Mouse (Mus musculus): ENCODE results near the gene Plekha6.
A peak's percentile ranks its signal among the peaks of the same experiment; 100 is the strongest.

Gene Plekha6

DNA sequence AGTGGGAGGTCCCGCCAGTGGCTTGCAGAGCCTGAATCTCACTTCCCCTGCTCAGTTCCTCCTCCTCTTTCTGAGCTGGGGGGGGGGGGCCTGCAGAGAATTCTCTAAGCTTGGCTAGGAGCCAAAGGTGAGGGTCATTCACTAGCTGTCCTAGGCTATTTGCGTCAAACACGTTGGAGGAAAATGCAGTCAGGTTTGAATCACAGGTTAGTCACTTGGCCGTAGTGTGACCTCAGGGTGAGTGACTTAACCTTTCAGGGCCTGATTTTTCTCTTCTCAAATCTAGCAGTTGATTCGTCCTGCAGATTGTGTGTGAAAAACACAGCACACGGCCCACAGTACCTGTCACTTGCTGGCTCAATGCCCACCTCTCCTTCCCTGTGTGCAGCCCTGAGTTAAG lies 106.3 kb downstream of the Plekha6 start:
- no peak for DNase-seq (ENCODE audit: low read depth, low spot score)

DNA sequence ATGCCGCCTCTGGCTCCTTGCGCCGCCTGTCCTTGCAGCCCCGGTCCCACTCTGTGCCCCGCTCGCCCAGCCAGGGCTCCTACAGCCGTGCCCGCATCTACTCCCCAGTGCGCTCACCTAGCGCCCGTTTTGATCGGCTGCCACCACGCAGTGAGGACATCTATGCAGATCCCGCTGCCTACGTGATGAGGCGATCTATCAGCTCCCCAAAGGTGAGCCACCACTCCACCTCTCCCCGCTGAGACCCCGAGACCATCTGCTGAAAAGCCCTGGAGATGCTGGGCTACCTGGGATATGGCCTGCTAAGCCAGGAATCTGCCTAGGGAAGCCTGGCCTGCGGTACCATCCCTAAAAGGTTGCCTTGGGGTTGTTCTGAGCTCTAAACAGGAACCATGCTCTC lies 110.2 kb downstream of the Plekha6 start:
- no peak for DNase-seq (ENCODE audit: low read depth, low spot score)

DNA sequence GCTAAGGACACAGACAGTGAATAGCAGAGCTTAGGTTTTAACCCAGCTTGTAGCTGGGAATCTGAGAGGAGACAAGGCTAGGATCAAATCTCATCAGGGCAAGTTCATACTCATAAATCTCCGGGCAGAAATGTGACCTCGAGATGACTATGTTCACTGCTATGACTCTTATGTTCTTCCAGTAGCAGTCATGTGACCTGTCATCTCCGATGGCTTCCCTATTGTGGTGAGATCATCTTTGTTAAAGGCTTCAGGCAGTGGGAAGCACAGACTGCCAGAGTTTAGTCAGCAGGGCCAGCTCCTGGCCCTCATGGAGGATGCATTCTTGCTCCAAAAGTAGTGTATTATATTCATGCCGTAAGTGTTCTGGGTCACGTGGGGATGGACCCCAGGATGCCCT lies 113.0 kb downstream of the Plekha6 start:
- peak; percentile 91 for DNase-seq (ENCODE audit: low read depth, low spot score)

DNA sequence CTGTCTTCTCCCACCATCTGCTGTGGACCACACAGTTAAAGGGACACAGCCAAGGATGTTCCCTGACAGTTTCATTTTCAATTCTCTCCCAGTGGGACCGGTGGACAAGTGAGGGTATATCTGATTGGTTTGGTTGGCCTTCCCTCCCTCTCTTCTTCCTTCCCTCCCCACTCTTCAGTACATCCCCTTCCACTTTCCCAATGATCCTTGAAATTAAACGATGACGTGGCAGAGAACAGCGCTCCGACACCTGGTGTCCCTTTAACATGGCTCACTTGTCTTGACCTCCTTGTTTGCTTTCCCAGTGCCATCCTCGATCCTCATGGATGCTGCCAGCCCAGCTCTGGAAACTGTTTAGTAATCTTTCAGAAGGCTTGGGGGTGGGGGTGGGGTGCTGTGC lies 114.5 kb downstream of the Plekha6 start:
- no peak for DNase-seq (ENCODE audit: low read depth, low spot score)

DNA sequence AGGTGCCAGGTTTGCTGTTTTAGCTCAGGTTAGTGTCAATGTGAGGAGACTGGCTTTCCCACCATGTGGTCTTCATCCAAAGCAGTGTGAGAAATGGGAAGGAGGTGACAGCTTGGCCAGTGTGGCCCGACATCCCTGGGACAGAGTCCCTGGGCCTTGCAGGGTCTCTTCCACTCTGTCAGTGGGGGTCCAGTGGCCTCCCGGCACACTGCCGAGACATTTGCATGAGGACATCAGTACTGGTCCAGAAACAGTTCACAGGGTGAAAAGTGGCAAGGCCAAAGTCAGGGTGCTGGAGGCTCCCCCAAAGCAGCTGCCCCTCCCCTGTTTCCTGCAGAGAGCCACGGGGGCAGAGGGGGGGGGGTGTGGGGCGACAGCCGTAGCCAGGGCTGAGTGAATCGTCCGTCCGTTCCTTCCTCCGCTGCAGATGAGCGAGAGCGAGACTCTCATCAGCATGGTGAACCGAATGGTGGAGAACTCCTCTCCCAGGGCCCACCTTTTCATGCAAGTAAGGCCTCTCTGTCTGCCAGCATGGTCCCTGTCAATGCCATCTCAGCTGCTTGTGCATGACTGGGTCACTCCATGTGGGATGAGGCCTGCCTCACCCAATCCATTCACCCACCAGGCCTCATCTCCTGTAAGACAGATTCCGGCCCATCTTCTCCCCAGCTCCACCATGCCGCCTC lies 115.1 kb downstream of the Plekha6 start:
- DNase-seq (ENCODE audit: low read depth, low spot score) = no peak

DNA sequence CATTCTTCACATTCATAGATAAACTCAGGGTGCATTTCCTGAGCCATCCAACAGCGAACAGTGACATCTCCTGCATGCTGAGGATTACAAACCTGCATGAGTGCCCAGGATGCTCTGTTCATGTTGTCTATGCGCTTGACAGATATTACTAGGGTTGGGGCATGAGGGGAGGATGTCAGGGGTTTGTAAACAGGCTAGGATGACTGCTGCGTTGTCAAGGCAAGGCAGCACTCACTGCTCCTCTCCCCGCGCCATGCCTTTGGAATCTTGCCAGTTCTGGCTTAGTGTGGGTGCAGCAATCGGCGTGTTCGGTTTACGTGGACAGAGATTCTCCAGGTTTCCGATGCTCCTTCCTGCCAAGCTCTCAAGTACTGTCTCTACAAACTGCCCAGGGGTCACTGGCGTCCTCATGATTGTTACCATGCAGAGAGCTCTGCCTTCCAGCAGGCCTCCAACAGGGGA lies 115.7 kb downstream of the Plekha6 start:
- DNase-seq (ENCODE audit: low read depth, low spot score) = no peak

DNA sequence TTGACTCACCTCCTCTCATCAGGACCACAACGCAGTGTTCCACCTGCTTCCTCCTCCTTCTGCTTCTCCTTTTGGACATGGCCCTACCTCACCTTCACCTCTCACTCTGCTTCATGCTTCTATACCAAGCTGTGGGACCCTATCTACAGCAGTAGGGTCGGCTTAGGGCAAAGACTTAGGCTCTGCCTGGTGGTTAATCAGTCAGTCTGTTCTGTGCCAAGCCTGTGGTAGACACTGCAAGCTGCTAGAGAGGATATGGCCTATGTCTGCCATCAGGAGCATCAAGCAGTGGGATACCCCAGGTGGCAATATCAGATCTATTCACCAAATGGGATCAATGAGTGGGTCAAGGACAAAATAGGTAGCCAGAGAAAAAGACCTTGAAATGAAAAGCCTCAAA lies 116.5 kb downstream of the Plekha6 start:
- DNase-seq (ENCODE audit: low read depth, low spot score) = no peak

DNA sequence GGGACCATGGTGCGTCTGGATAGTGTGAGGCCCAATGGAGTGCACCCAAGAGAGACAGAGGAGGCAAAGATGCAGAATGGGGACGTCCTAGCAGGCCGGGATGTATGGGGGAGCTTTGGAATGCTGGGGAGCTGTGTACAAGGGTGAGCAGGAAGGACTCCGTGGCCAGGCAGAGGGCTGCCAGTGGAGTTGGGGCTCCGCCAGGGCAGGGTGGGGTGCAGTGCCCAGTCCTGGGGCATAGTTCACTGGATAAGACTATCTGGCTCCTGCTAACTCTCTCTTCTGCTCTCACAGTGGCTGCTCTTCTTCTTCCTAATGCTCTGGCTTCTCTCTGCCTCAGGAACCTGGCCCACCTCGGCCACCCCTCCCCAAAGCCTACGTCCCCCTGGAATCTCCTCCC lies 121.9 kb downstream of the Plekha6 start:
- DNase-seq (ENCODE audit: low read depth, low spot score) = no peak

DNA sequence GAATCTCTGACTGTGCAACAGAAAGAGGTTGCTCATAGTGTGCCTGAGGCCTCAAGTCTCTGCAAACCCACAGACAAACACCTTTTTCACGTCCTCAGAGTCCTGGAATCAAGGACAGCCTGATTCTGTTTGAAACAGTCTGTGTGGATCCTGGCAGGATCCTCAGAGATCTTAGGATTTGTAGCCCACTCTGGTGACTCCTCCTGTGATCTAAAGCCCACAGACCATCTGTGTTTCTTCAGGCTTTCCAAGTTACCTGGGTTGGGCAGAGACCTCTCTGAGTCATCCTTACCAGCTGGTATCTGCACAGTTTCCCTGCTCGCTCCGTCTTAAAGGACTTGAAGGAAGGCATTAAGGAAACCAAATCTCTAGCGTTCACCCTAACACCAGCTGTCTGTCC lies 123.0 kb downstream of the Plekha6 start:
- no peak for DNase-seq (ENCODE audit: low read depth, low spot score)

DNA sequence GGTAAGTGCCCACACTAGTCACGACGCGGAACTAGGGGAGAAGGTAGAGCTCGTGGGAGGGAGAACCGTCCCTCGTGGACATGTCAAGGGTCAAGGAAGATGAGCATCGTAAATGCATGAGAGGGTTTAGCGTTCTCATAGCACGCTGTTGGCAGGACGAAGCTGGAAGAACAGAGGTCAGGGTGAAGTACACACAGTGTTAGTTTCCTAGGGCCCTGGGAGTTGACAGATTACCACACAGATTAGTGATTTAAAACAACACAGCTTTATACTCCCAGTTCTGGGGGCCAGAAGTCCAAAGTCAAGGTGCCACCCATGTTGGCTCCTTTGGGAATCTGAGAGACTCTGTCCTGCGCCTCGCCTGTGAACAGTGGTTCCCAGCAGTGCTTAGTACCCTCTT lies 123.9 kb downstream of the Plekha6 start:
- DNase-seq (ENCODE audit: low read depth, low spot score) = no peak

DNA sequence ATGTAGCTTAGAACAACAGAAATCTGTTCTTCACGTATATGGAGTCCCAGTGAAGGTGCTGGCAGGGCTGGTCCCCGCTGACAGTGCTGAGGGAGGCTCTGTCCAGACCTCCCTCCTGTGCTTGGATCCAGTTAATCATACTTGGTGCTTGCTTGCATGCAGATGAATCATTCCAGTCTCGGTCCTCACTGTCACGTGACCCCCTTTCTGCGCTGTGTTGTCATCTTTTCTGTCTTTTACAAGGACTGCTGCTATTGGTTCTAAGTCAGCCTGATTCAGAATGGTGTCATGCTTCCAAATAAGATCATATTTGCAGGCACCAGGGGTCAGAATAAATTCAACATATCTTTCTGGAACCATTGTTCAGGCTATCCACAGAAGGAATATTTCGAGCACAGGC lies 127.9 kb downstream of the Plekha6 start:
- peak; percentile 37 for DNase-seq (ENCODE audit: low read depth, low spot score)

DNA sequence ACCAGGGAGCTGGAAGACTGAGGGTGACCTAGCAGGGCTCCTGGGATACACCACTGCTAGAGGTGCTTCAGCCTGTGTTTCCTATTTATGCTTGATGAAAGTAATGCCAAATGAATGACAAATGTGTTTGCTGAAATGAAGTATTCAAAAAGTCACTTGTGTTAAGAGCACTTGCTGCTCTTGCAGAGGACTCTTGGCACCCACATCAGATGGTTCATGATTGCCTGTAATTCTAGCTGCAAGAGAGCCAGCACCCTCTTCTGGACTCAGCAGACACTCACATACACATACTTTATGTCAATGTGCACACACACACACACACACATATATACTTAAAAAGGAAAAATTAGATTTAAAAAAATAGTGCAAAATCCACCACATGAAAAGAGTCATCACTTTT lies 128.6 kb downstream of the Plekha6 start:
- DNase-seq (ENCODE audit: low read depth, low spot score) = no peak

DNA sequence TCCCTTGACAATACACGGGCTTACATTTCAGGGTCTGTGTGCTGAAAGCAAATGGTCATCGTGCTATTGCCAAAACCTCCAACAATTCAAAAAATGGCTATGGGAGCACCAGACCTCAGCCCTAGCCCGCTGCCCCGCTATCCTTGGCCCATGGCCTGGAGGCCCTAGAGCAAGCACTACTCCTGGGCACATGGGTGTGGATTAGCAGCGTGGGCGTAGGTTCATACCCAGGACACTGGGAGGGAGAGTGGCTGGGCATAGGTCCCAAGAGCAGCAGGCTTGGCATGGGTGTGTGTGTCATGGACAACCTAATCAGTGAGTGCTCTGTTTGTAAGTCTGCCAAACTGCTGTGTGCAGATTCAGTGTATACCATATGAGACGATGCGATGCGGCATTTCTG lies 132.4 kb downstream of the Plekha6 start:
- peak; percentile 89 for DNase-seq (ENCODE audit: low read depth, low spot score)

DNA sequence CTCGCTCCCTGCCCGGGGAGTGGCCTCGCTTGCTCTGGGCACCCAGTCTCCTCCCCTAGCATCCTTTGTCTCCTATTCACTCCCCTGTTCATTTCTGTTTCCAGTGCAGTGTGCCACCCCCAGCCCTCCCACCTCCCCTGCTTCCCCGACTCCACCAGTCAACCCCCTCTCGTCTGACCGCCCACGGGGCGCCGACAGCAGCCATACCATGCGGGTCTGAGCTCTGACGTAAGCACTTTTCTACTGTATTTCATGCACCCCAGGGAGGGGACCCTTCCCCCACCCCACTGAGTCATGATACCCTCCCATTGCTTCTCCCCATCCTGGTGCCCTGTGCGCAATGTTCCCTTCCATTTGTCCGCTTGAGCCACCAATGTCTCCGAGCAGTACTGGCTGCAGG lies 134.8 kb downstream of the Plekha6 start:
- no peak for DNase-seq (ENCODE audit: low read depth, low spot score)

DNA sequence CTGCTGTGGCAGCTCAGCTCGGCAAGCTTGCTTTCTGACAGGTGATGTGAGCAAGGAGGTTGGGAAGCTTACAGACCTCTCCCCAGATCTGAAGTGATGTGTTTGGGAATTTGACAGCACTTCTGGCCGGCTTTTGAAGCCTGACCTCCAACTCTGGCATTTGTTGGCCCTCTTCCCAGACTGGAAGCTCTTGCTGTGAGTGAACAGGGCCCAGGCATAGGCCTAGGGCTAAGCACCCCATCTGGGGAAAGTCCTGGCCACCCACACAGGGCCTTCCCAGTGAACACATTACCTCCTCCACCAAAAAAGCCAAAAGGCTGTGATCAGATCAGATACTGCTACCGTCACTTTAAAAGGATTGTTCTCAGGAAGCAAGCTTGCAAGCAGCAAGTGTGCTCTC lies 138.5 kb downstream of the Plekha6 start:
- DNase-seq (ENCODE audit: low read depth, low spot score) = peak; percentile 95

DNA sequence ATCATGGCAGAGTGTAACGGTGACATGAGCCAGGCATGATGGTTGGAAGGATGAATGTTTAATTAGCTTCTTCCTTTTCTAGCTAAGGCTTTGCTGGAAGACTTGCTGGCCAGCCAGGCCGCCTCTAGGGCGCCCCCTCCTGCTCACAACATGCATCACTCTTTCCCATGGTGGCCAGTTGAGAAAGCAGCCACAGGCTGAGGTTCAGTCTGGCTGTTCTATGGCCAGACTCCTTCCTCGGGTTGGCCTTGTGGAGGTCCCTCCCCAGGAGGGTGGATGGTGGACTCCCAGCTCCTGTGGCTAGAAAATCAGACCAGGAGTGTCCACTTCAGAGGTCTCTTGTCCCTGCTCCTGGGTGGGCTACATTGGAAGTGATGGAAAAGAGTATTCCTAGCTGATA lies 142.8 kb downstream of the Plekha6 start:
- peak; percentile 80 for DNase-seq (ENCODE audit: low read depth, low spot score)

DNA sequence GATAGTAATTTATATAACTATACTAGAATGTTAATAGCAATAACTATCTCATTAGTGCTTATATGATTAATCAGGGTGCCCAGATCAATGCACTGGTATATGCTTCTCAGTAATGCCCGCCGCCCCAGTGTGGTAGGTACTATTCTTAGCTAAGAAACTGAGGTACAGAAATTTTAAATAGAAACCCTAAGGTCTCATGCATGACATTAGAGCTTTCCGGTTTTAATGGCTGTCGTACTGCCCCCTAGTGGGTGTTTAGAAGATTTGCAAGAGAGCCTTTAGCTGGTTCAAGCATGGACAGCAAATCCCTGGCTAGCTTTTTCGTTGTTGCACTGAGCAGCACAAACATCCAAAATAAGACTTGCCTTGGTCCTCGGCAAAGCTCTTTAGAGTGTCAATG lies 143.3 kb downstream of the Plekha6 start:
- peak; percentile 88 for DNase-seq (ENCODE audit: low read depth, low spot score)

DNA sequence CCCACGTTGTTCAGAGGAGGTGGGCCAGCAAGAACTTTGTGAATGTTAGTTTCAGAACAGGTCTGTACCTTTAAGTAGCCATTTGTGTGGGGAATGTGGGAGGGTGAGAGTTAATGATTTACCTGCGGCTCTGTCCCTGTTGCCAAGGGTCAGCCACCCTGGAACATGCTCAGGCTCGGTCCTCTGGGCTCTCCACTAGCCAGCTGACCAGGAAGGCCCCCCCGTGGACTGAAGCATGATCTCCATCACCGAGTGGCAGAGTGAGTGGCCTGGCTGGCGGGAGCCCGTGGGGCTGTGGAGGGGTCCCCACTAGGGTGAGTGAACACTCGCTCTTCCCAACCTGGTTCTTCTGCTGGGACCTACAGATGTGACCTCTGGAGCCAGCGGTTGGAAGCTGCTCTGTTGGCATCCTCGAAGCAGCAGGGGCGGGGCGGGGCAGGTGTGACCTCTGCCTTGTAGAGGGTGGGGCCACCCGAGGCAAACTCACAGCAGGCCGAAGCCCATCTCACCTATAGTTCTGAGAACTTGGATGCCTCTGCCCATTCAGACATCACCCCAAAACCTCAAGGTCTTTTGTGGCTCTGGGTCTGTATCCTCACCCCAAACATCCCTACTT lies 145.8 kb downstream of the Plekha6 start, which contains the start of gene Golt1a:
TSS of gene Golt1a (plus strand) at position 149 of the 616 bp plus-strand sequence.
- DNase-seq (ENCODE audit: low read depth, low spot score) = no peak

DNA sequence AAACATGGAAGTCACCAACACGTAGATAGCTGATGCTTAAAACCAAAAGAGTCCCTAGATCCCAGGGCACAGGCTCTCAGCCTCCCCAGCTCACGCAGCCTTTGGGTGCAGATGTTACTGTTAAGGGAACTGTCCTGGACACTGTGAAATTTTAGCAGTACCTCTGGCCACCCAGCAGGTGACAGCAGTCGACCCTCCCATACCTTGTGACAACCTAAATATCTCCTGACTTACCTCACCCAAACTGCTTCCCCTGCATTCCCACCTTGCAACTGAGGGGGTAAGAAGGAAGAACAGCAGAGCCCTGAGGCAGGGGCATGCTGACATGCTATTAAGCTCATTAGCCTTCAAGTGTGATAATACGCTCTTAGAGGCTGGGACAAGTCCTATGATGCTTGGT lies 147.2 kb downstream of the Plekha6 start:
- peak; percentile 29 for DNase-seq (ENCODE audit: low read depth, low spot score)

DNA sequence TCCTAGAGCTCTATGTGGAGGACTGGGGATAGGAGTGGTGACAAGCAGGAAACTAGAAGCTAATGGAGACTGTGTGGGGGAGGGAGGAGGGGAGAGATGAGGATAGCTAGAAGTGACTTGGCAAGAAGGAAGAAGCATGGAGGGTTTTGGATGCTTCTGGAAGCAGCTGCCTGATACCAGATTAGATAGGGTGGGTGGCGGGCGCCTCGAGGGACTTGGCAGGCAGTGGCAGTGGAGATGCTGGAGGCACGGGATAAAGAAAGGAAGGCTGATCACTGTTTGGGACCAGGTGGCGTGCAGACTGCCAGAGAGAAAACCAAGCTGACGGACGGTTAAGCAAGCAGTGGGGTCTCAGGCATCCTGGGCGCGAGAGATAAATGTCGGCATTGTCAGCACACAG lies 147.9 kb downstream of the Plekha6 start:
- DNase-seq (ENCODE audit: low read depth, low spot score) = no peak

DNA sequence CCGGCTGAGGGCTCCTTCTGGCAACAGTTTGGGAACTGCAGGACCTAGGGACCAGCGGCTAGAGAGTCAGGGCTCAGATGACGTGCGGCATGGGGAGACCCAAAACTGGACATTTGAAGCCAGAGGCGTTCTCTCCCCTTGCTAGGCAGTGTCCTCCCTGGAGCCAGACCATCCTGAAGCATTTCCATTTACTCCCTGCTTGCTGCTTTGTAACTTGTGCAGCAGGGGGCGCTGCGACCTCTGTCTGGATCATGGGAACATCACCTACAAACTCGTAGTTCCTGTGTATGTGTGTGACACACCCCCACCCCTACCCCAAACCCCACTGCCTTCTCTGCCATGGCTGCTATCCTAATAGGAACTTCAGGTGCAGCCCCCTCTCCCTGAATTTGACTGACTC lies 150.4 kb downstream of the Plekha6 start:
- DNase-seq (ENCODE audit: low read depth, low spot score) = peak; percentile 58

DNA sequence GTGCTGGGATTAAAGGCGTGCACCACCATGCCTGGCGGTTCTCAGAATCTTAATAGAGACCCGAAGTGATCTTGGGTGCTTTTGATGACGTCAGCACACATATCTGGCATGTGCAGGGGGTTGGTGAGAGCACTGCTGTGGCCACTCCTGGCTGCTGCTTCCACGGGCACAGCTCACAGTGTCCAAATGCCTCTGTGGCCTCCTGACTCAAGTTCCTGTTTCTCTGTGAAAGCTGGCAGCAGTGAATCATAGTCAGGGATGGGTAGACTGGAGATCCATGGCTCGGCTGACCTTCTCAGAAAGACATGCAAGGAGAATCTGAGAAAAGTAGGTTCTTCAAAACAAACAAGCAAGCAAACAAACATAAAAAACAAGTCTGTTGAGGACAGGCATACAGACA lies 151.8 kb downstream of the Plekha6 start:
- no peak for DNase-seq (ENCODE audit: low read depth, low spot score)

DNA sequence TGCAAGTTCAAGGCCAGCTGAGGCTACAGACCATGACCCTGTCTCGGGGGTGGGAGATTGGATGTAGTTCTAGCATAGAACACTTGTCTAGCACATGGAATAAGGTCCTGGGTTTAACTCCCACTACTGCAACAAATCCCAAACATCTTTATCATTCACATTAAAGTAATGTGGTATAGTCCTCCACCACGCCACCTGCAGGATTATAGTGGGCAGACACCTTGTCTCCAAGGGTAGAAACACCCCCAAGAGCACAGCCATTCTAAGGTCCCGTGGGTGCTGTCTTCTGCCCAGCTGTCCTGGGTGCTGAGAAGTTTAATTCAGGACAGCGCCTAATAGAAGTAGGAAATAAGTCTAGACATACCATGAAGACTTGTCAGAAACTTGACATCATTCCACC lies 152.6 kb downstream of the Plekha6 start:
- no peak for DNase-seq (ENCODE audit: low read depth, low spot score)

DNA sequence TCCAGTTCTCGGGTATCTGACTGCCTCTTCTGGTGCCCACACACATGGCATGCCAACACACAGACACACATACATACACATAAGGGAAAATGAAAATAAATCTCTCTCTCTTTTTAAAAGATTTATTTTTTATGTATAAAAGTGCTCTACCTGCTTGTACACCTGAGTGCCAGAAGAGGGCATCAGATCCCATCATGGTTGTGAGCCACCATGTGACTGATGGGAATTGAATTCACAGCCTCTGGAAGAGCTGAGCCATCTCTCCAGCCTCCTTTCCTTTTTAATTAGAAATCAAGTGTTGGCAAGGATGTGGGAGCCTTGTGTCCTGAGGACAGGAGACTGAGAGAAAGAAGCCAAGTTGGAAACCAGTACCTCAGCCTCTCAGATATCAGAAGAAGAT lies 153.1 kb downstream of the Plekha6 start:
- DNase-seq (ENCODE audit: low read depth, low spot score) = peak; percentile 21
